Mouse (Mus musculus): ENCODE measurements around the gene Fndc3b.
A peak's percentile ranks its signal among the peaks of the same experiment; 100 is the strongest.
"Not testable (repeated sequence)": the region's sequence is repeated elsewhere in the genome, so short reads cannot be mapped to it uniquely, and the experiment has no call there.

Fndc3b gene

GRCm38 (mm10) chr3:27503279-27504038, 207.6 kb downstream of the Fndc3b start:
- no peak for DNase-seq (ENCODE audit: low spot score)

GRCm38 (mm10) chr3:27495296-27496073, 215.6 kb downstream of the Fndc3b start:
- no peak for DNase-seq (ENCODE audit: low spot score)

GRCm38 (mm10) chr3:27494698-27495097, 216.4 kb downstream of the Fndc3b start:
- DNase-seq (ENCODE audit: low spot score) = no peak

- DNase-seq (ENCODE audit: low spot score) = no peak
These were observed 217.0 kb downstream of the Fndc3b start for GRCm38 (mm10) chr3:27494066-27494465.

- DNase-seq (ENCODE audit: low spot score) = no peak
These were observed 219.3 kb downstream of the Fndc3b start for GRCm38 (mm10) chr3:27491821-27492220.

- DNase-seq (ENCODE audit: low spot score) = no peak
These were observed 219.7 kb downstream of the Fndc3b start for GRCm38 (mm10) chr3:27491367-27491766.

- DNase-seq (ENCODE audit: low spot score) = no peak
These were observed 220.2 kb downstream of the Fndc3b start for GRCm38 (mm10) chr3:27490891-27491290.

GRCm38 (mm10) chr3:27489550-27489949, 221.6 kb downstream of the Fndc3b start:
- no peak for DNase-seq (ENCODE audit: low spot score)

- DNase-seq (ENCODE audit: low spot score) = no peak
These were observed 226.0 kb downstream of the Fndc3b start for GRCm38 (mm10) chr3:27485141-27485540.

- no peak for DNase-seq (ENCODE audit: low spot score)
These were observed 226.4 kb downstream of the Fndc3b start for GRCm38 (mm10) chr3:27484698-27485097.

GRCm38 (mm10) chr3:27483762-27484161, 227.3 kb downstream of the Fndc3b start:
- no peak for DNase-seq (ENCODE audit: low spot score)

GRCm38 (mm10) chr3:27483321-27483720, 227.8 kb downstream of the Fndc3b start:
- no peak for DNase-seq (ENCODE audit: low spot score)

- no peak for DNase-seq (ENCODE audit: low spot score)
These were observed 229.4 kb downstream of the Fndc3b start for GRCm38 (mm10) chr3:27481738-27482137.

GRCm38 (mm10) chr3:27479378-27479777, 231.7 kb downstream of the Fndc3b start:
- no peak for DNase-seq (ENCODE audit: low spot score)

GRCm38 (mm10) chr3:27478563-27479156, 232.4 kb downstream of the Fndc3b start:
- DNase-seq (ENCODE audit: low spot score) = no peak

- DNase-seq (ENCODE audit: low spot score) = not testable (repeated sequence)
These were observed 233.4 kb downstream of the Fndc3b start for GRCm38 (mm10) chr3:27477749-27478148.

- DNase-seq (ENCODE audit: low spot score) = no peak
These were observed 235.2 kb downstream of the Fndc3b start for GRCm38 (mm10) chr3:27475899-27476298.

GRCm38 (mm10) chr3:27473801-27474599, 237.1 kb downstream of the Fndc3b start:
- DNase-seq (ENCODE audit: low spot score) = peak; percentile 71

GRCm38 (mm10) chr3:27472846-27473245, 238.3 kb downstream of the Fndc3b start:
- DNase-seq (ENCODE audit: low spot score) = no peak

GRCm38 (mm10) chr3:27470781-27471180, 240.3 kb downstream of the Fndc3b start:
- no peak for DNase-seq (ENCODE audit: low spot score)

- no peak for DNase-seq (ENCODE audit: low spot score)
These were observed 241.1 kb downstream of the Fndc3b start for GRCm38 (mm10) chr3:27469971-27470370.

GRCm38 (mm10) chr3:27467505-27468020, 243.5 kb downstream of the Fndc3b start:
- DNase-seq (ENCODE audit: low spot score) = peak; percentile 31

Measured in urinary bladder, postnatal 14 days (tissue).